Mouse (Mus musculus) 416B (cell line): ENCODE results near the gene Shisa5.

ENCODE experiments used
- DNase-seq: peaks from one replicate; pipeline ENCODE4 v3.0.0; 2011; ENCODE audit warnings: low read depth

Shisa5 gene

GRCm38 (mm10) chr9:109093786-109094552 lies 55.6 kb downstream of the Shisa5 start:
- DNase-seq = no peak

GRCm38 (mm10) chr9:109094553-109095136 lies 56.3 kb downstream of the Shisa5 start:
- DNase-seq = no peak

- no peak for DNase-seq
Observed at GRCm38 (mm10) chr9:109095137-109095982, 57.0 kb downstream of the Shisa5 start, which contains the start of gene Plxnb1. Plxnb1 (plus strand) TSS chr9:109095389.

- no peak for DNase-seq
Observed at GRCm38 (mm10) chr9:109096251-109096661, 57.9 kb downstream of the Shisa5 start.

GRCm38 (mm10) chr9:109096856-109097255 lies 58.5 kb downstream of the Shisa5 start:
- DNase-seq = no peak

- no peak for DNase-seq
Observed at GRCm38 (mm10) chr9:109097291-109097690, 58.9 kb downstream of the Shisa5 start.

- no peak for DNase-seq
Observed at GRCm38 (mm10) chr9:109097831-109098230, 59.5 kb downstream of the Shisa5 start.

- no peak for DNase-seq
Observed at GRCm38 (mm10) chr9:109098366-109098765, 60.0 kb downstream of the Shisa5 start.

GRCm38 (mm10) chr9:109098969-109099368 lies 60.6 kb downstream of the Shisa5 start:
- DNase-seq = no peak

GRCm38 (mm10) chr9:109100307-109100928 lies 62.1 kb downstream of the Shisa5 start:
- DNase-seq = no peak

- no peak for DNase-seq
Observed at GRCm38 (mm10) chr9:109101933-109102445, 63.6 kb downstream of the Shisa5 start.

GRCm38 (mm10) chr9:109102541-109102940 lies 64.2 kb downstream of the Shisa5 start:
- DNase-seq = no peak

GRCm38 (mm10) chr9:109103250-109103649 lies 64.9 kb downstream of the Shisa5 start:
- DNase-seq = no peak

GRCm38 (mm10) chr9:109104083-109104482 lies 65.7 kb downstream of the Shisa5 start:
- DNase-seq = no peak

- DNase-seq = no peak
Observed at GRCm38 (mm10) chr9:109105011-109105410, 66.6 kb downstream of the Shisa5 start.

GRCm38 (mm10) chr9:109105648-109106047 lies 67.3 kb downstream of the Shisa5 start:
- no peak for DNase-seq

GRCm38 (mm10) chr9:109107341-109107740 lies 69.0 kb downstream of the Shisa5 start:
- no peak for DNase-seq
